Mouse (Mus musculus): ENCODE data around the gene Prdm11. TPM values are rescaled to one million over a fixed set of nuclear protein-coding genes. Genes with fewer than 3 reads are reported as not detected.

Prdm11 gene
- polyA plus RNA-seq, 1 experiment, result 11.8 TPM

DNA sequence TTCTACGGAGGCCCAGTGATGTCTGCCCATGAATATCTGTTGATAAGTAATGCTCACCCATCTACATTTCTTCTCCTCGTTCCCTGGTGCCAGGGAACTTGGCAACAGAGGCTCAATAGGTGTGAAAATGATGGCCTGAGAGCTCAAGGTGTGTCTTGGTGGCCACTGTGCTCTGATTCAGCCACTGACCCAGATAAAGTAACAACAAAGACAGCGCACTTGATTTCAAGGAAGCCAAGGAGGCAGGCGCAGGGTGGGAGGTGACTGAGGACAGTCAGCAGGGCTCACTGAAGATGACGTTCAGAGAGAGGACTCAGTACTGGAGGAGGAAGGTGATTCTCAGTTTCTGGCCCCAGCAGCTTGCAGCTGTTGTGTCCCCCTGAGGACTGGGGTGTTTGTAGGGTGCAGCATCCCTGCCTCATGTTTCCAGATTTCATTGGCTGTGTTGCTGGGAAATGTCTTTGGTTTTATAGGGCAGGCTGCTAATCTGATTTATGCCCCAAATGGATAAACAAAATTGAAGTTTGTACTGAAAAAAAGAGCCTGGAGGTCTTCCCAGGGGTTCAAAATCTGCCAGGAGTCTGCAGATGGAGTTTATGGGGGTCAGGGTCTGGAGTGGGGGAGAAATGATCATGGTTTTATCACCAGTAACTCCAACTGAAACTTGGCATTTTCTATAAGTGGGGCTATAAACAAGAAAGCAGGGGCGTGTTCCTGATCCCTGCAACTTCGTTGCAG lies 128.4 kb downstream of the Prdm11 start:
- DNase-seq (ENCODE audit: low read depth), result no peak
- TF ChIP-seq POLR2A (IDR thresholded peaks at IDR 0.05; ENCODE audit: borderline replicate concordance, extremely low read depth, insufficient read depth, insufficient read length, poor library complexity, severe bottlenecking), result no peak
- no peak for TF ChIP-seq CTCF (IDR thresholded peaks at IDR 0.05; ENCODE audit: borderline replicate concordance, extremely low read depth, insufficient read depth, insufficient read length)

GRCm38 (mm10) chr2:92915659-92916631 lies 130.0 kb downstream of the Prdm11 start:
- TF ChIP-seq CTCF (IDR thresholded peaks at IDR 0.05; ENCODE audit: borderline replicate concordance, extremely low read depth, insufficient read depth, insufficient read length), result no peak
- TF ChIP-seq POLR2A (IDR thresholded peaks at IDR 0.05; ENCODE audit: borderline replicate concordance, extremely low read depth, insufficient read depth, insufficient read length, poor library complexity, severe bottlenecking), result no peak
- peak; percentile 77 for DNase-seq (ENCODE audit: low read depth)

Other genes starting within 250 kb of the Prdm11 start
- 65.0 and 80.5 TPM in 2 replicates for gene Syt13, start 131.1 kb downstream of the Prdm11 start, polyA plus RNA-seq (2012; rRNA removed)
- 145 and 192 TPM in 2 replicates for gene Trp53i11, start 141.4 kb upstream of the Prdm11 start, polyA plus RNA-seq (2012; rRNA removed)

Measured in brain, embryonic 14.5 days (tissue).